Mouse (Mus musculus): ENCODE data around the gene Notum. TPM values are rescaled to one million over a fixed set of nuclear protein-coding genes. Genes with fewer than 3 reads are reported as not detected.
"Not testable (repeated sequence)": the region's sequence is repeated elsewhere in the genome, so short reads cannot be mapped to it uniquely, and the experiment has no call there.

Gene Notum
- total RNA-seq, 1 experiment from 2014 or later = not detected

- no peak for ATAC-seq (replicated peaks in 1 of 2; ENCODE audit: insufficient read depth in 1 of 2, low FRiP score in 2 of 2, low TSS enrichment in 1 of 2, low read depth in 1 of 2, poor library complexity in 2 of 2, severe bottlenecking in 2 of 2)
These were observed 22.6 kb upstream of the Notum start for GRCm38 (mm10) chr11:120683536-120683935.

GRCm38 (mm10) chr11:120682683-120683082, 21.7 kb upstream of the Notum start:
- ATAC-seq (replicated peaks in 1 of 2; ENCODE audit: insufficient read depth in 1 of 2, low FRiP score in 2 of 2, low TSS enrichment in 1 of 2, low read depth in 1 of 2, poor library complexity in 2 of 2, severe bottlenecking in 2 of 2) = no peak

- ATAC-seq (replicated peaks in 1 of 2; ENCODE audit: insufficient read depth in 1 of 2, low FRiP score in 2 of 2, low TSS enrichment in 1 of 2, low read depth in 1 of 2, poor library complexity in 2 of 2, severe bottlenecking in 2 of 2) = peak; percentile 49 to 76; a peak in 2 of 4 replicates
These were observed 18.9 kb upstream of the Notum start for GRCm38 (mm10) chr11:120679909-120680308.

- no peak for ATAC-seq (replicated peaks in 1 of 2; ENCODE audit: insufficient read depth in 1 of 2, low FRiP score in 2 of 2, low TSS enrichment in 1 of 2, low read depth in 1 of 2, poor library complexity in 2 of 2, severe bottlenecking in 2 of 2)
These were observed 16.0 kb upstream of the Notum start for GRCm38 (mm10) chr11:120676951-120677350.

GRCm38 (mm10) chr11:120675875-120676274, 14.9 kb upstream of the Notum start:
- not testable (repeated sequence) for ATAC-seq (replicated peaks in 1 of 2; ENCODE audit: insufficient read depth in 1 of 2, low FRiP score in 2 of 2, low TSS enrichment in 1 of 2, low read depth in 1 of 2, poor library complexity in 2 of 2, severe bottlenecking in 2 of 2)

- ATAC-seq (replicated peaks in 1 of 2; ENCODE audit: insufficient read depth in 1 of 2, low FRiP score in 2 of 2, low TSS enrichment in 1 of 2, low read depth in 1 of 2, poor library complexity in 2 of 2, severe bottlenecking in 2 of 2) = peak in 1 of 2 experiments; percentile 5; a peak in 2 of 4 replicates
These were observed 12.7 kb upstream of the Notum start for GRCm38 (mm10) chr11:120673594-120674122.

- peak; percentile 86 to 90 for ATAC-seq (replicated peaks in 1 of 2; ENCODE audit: insufficient read depth in 1 of 2, low FRiP score in 2 of 2, low TSS enrichment in 1 of 2, low read depth in 1 of 2, poor library complexity in 2 of 2, severe bottlenecking in 2 of 2)
These were observed 12.0 kb upstream of the Notum start, which contains the start of gene Aspscr1 for GRCm38 (mm10) chr11:120672687-120673593. Gene Aspscr1, plus strand, starts transcription at chr11:120672973.

GRCm38 (mm10) chr11:120666617-120667016, 5.6 kb upstream of the Notum start:
- ATAC-seq (replicated peaks in 1 of 2; ENCODE audit: insufficient read depth in 1 of 2, low FRiP score in 2 of 2, low TSS enrichment in 1 of 2, low read depth in 1 of 2, poor library complexity in 2 of 2, severe bottlenecking in 2 of 2) = no peak

GRCm38 (mm10) chr11:120665406-120665805, 4.4 kb upstream of the Notum start:
- no peak for ATAC-seq (replicated peaks in 1 of 2; ENCODE audit: insufficient read depth in 1 of 2, low FRiP score in 2 of 2, low TSS enrichment in 1 of 2, low read depth in 1 of 2, poor library complexity in 2 of 2, severe bottlenecking in 2 of 2)

GRCm38 (mm10) chr11:120663714-120664113, 2.7 kb upstream of the Notum start:
- no peak for ATAC-seq (replicated peaks in 1 of 2; ENCODE audit: insufficient read depth in 1 of 2, low FRiP score in 2 of 2, low TSS enrichment in 1 of 2, low read depth in 1 of 2, poor library complexity in 2 of 2, severe bottlenecking in 2 of 2)

GRCm38 (mm10) chr11:120662759-120663158, 1.8 kb upstream of the Notum start:
- ATAC-seq (replicated peaks in 1 of 2; ENCODE audit: insufficient read depth in 1 of 2, low FRiP score in 2 of 2, low TSS enrichment in 1 of 2, low read depth in 1 of 2, poor library complexity in 2 of 2, severe bottlenecking in 2 of 2) = no peak

GRCm38 (mm10) chr11:120660301-120661075, 487 bp downstream of the Notum start:
- no peak for ATAC-seq (replicated peaks in 1 of 2; ENCODE audit: insufficient read depth in 1 of 2, low FRiP score in 2 of 2, low TSS enrichment in 1 of 2, low read depth in 1 of 2, poor library complexity in 2 of 2, severe bottlenecking in 2 of 2)

- 0 out of 4 replicates have a peak, but pooled peaks of 1 of the 2 experiments have one; percentile 11 for ATAC-seq (replicated peaks in 1 of 2; ENCODE audit: insufficient read depth in 1 of 2, low FRiP score in 2 of 2, low TSS enrichment in 1 of 2, low read depth in 1 of 2, poor library complexity in 2 of 2, severe bottlenecking in 2 of 2)
These were observed 1.3 kb downstream of the Notum start for GRCm38 (mm10) chr11:120659509-120660300.

GRCm38 (mm10) chr11:120658876-120659410, 2.0 kb downstream of the Notum start:
- ATAC-seq (replicated peaks in 1 of 2; ENCODE audit: insufficient read depth in 1 of 2, low FRiP score in 2 of 2, low TSS enrichment in 1 of 2, low read depth in 1 of 2, poor library complexity in 2 of 2, severe bottlenecking in 2 of 2) = peak; percentile 63 to 70; a peak in 2 of 4 replicates

GRCm38 (mm10) chr11:120657301-120657700, 3.7 kb downstream of the Notum start:
- ATAC-seq (replicated peaks in 1 of 2; ENCODE audit: insufficient read depth in 1 of 2, low FRiP score in 2 of 2, low TSS enrichment in 1 of 2, low read depth in 1 of 2, poor library complexity in 2 of 2, severe bottlenecking in 2 of 2) = no peak

GRCm38 (mm10) chr11:120654741-120655140, 6.2 kb downstream of the Notum start:
- no peak for ATAC-seq (replicated peaks in 1 of 2; ENCODE audit: insufficient read depth in 1 of 2, low FRiP score in 2 of 2, low TSS enrichment in 1 of 2, low read depth in 1 of 2, poor library complexity in 2 of 2, severe bottlenecking in 2 of 2)

GRCm38 (mm10) chr11:120651872-120652271, 9.1 kb downstream of the Notum start:
- ATAC-seq (replicated peaks in 1 of 2; ENCODE audit: insufficient read depth in 1 of 2, low FRiP score in 2 of 2, low TSS enrichment in 1 of 2, low read depth in 1 of 2, poor library complexity in 2 of 2, severe bottlenecking in 2 of 2) = no peak
